Mouse (Mus musculus) neural tube, embryonic 12.5 days (tissue): ENCODE measurements around the gene Magix. TPM values are rescaled to one million over a fixed set of nuclear protein-coding genes. Genes with fewer than 3 reads are reported as not detected.

ENCODE experiments used
- ATAC-seq: fragments of 200-750 bp; cut with Nextera tagmentation; 2 replicates; pipeline ENCODE4 v1.8.0; 2017; ENCODE audit warnings: low read depth, mild to moderate bottlenecking, moderate TSS enrichment, moderate library complexity; ENCODE audit not compliant: low FRiP score
- H3K27ac ChIP-seq: fragments of 300-500 bp; sonication (generic); 2 replicates; pipeline ENCODE4 v1.5.1; 2016
- H3K27me3 ChIP-seq: fragments of 300-500 bp; sonication (generic); replicated peaks from 2 replicates; pipeline ENCODE4 v1.6.1; 2016; ENCODE audit warnings: mild to moderate bottlenecking
- H3K36me3 ChIP-seq: fragments of 300-500 bp; sonication (generic); 2 replicates; pipeline ENCODE4 v1.6.1; 2016; ENCODE audit warnings: mild to moderate bottlenecking
- H3K4me1 ChIP-seq: fragments of 300-500 bp; sonication (generic); 2 replicates; pipeline ENCODE4 v1.6.1; 2016
- H3K4me2 ChIP-seq: fragments of 300-500 bp; sonication (generic); replicated peaks from 2 replicates; pipeline ENCODE4 v1.6.1; 2016; ENCODE audit warnings: mild to moderate bottlenecking
- H3K4me3 ChIP-seq: fragments of 300-500 bp; sonication (generic); 2 replicates; pipeline ENCODE4 v1.5.1; 2016
- H3K9ac ChIP-seq: fragments of 300-500 bp; sonication (generic); 2 replicates; pipeline ENCODE4 v1.6.1; 2016; ENCODE audit warnings: mild to moderate bottlenecking
- H3K9me3 ChIP-seq: fragments of 300-500 bp; sonication (generic); 2 replicates; pipeline ENCODE4 v1.6.1; 2016; ENCODE audit warnings: mild to moderate bottlenecking
- WGBS: fragments of 180-500 bp; shearing (Covaris S2); methylation state at CpG from one replicate; pipeline ENCODE4 v1.1.7; 2016; 5-methylcytosine and 5-hydroxymethylcytosine counted together
- polyA plus RNA-seq: library from polyadenylated mRNA; unstranded; fragments of >200 nt; fragmentation: Nextera tagmentation; extraction: Ambion mirVana; gene quantifications from 2 replicates; pipeline ENCODE4 v1.2.1, GENCODE M21; 2016

Gene Magix
- polyA plus RNA-seq, 1 experiment from 2014 or later, result not detected

GRCm38 (mm10) chrX:7640785-7641184 is 40.3 kb downstream of the Magix start:
- Histone ChIP-seq H3K4me2 (peak overlapping the region; percentile 55), H3K9me3 (no peaks in the 10 kb centered on the region), H3K4me1 (0 out of 2 replicates have a peak, but pooled peaks cover 5% of the 10 kb centered on the region), H3K9ac (0 out of 2 replicates have a peak overlapping the region, but pooled peaks have one; percentile 13), H3K27ac (no peak overlapping the region), H3K36me3 (no peaks in the 10 kb centered on the region), H3K4me3 (no peak overlapping the region), H3K27me3 (no peaks in the 10 kb centered on the region)
- no peak for ATAC-seq
- WGBS, result 33% methylated on average over 12 of the region's 12 CpGs

- H3K27ac ChIP-seq, result no peak overlapping the region
- no peaks in the 10 kb centered on the region for H3K9me3 ChIP-seq
- H3K36me3 ChIP-seq, result no peaks in the 10 kb centered on the region
- peak; percentile 54 for ATAC-seq
- no peaks in the 10 kb centered on the region for H3K27me3 ChIP-seq
- H3K9ac ChIP-seq, result peak overlapping the region; percentile 55
- H3K4me1 ChIP-seq, result 0 out of 2 replicates have a peak, but pooled peaks cover 5% of the 10 kb centered on the region
- H3K4me3 ChIP-seq, result peak overlapping the region; percentile 49
- WGBS, result 24% methylated on average over 13 of the region's 13 CpGs
- peak overlapping the region; percentile 55 for H3K4me2 ChIP-seq
Measured at GRCm38 (mm10) chrX:7639536-7640325, 41.3 kb downstream of the Magix start.

GRCm38 (mm10) chrX:7638401-7639091 is 42.5 kb downstream of the Magix start, which contains the start of gene Syp:
Syp (plus strand) TSS chrX:7638471.
- Histone ChIP-seq H3K9ac (peak within 1 kb of the TSS; percentile 55), H3K4me2 (peak within 1 kb of the TSS; percentile 55), H3K36me3 (no peaks in the 10 kb centered on the region), H3K4me1 (0 out of 2 replicates have a peak, but pooled peaks cover 5% of the 10 kb centered on the region), H3K4me3 (peak within 1 kb of the TSS; percentile 49), H3K9me3 (no peaks in the 10 kb centered on the region), H3K27me3 (no peaks in the 10 kb centered on the region), H3K27ac (no peak within 1 kb of the TSS)
- peak; percentile 83 for ATAC-seq
- WGBS, result 16% methylated on average over 42 of the region's 42 CpGs

GRCm38 (mm10) chrX:7635101-7635500 is 46.0 kb downstream of the Magix start:
- Histone ChIP-seq H3K9ac (no peak overlapping the region), H3K27ac (no peak overlapping the region), H3K4me2 (no peak overlapping the region), H3K9me3 (no peaks in the 10 kb centered on the region), H3K4me3 (no peak overlapping the region), H3K4me1 (no peaks in the 10 kb centered on the region), H3K36me3 (no peaks in the 10 kb centered on the region), H3K27me3 (no peaks in the 10 kb centered on the region)
- 80% methylated on average over 3 of the region's 3 CpGs for WGBS
- no peak for ATAC-seq

- no peaks in the 10 kb centered on the region for H3K36me3 ChIP-seq
- 91% methylated on average over 6 of the region's 6 CpGs for WGBS
- no peak overlapping the region for H3K9ac ChIP-seq
- no peak overlapping the region for H3K27ac ChIP-seq
- H3K4me2 ChIP-seq, result no peak overlapping the region
- H3K4me3 ChIP-seq, result no peak overlapping the region
- ATAC-seq, result no peak
- H3K4me1 ChIP-seq, result no peaks in the 10 kb centered on the region
- H3K9me3 ChIP-seq, result no peaks in the 10 kb centered on the region
- H3K27me3 ChIP-seq, result no peaks in the 10 kb centered on the region
Measured at GRCm38 (mm10) chrX:7632560-7632959, 48.5 kb downstream of the Magix start.

Other genes starting within 250 kb of the Magix start
- 0.06 and 0.09 TPM in 2 replicates for gene Foxp3, start 107.6 kb downstream of the Magix start, polyA plus RNA-seq
- gene Ppp1r3f, start 107.0 kb downstream of the Magix start, polyA plus RNA-seq, result 4.6 and 5.3 TPM in 2 replicates
- 30.2 and 30.6 TPM in 2 replicates for gene Ccdc22, start 75.7 kb downstream of the Magix start, polyA plus RNA-seq
- gene Cacna1f, start 74.2 kb downstream of the Magix start, polyA plus RNA-seq, result 0.47 TPM in 1 of 2 replicates, not detected in the other
- 62.2 and 71.0 TPM in 2 replicates for gene Syp, start 42.8 kb downstream of the Magix start, polyA plus RNA-seq
- 2.4 and 3.0 TPM in 2 replicates for gene Prickle3, start 24.0 kb downstream of the Magix start, polyA plus RNA-seq
- 31.2 and 34.6 TPM in 2 replicates for gene Plp2, start 9.9 kb downstream of the Magix start, polyA plus RNA-seq
- gene Gpkow, start 15.9 kb upstream of the Magix start, polyA plus RNA-seq, result 44.1 and 46.6 TPM in 2 replicates
- 26.2 and 27.8 TPM in 2 replicates for gene Wdr45, start 33.1 kb upstream of the Magix start, polyA plus RNA-seq
- gene Gm45208, start 41.0 kb upstream of the Magix start, polyA plus RNA-seq, result not detected in 2 replicates
- gene Praf2, start 47.2 kb upstream of the Magix start, polyA plus RNA-seq, result 89.2 and 93.6 TPM in 2 replicates
- gene Ccdc120, start 69.7 kb upstream of the Magix start, polyA plus RNA-seq, result 34.8 and 38.7 TPM in 2 replicates
- 32.9 and 35.5 TPM in 2 replicates for gene Tfe3, start 81.3 kb upstream of the Magix start, polyA plus RNA-seq
- gene Gripap1, start 108.5 kb upstream of the Magix start, polyA plus RNA-seq, result 73.3 and 81.4 TPM in 2 replicates
- gene Kcnd1, start 141.0 kb upstream of the Magix start, polyA plus RNA-seq, result 1.5 and 2.3 TPM in 2 replicates
- 68.6 and 72.3 TPM in 2 replicates for gene Otud5, start 160.1 kb upstream of the Magix start, polyA plus RNA-seq
- 9.3 and 12.8 TPM in 2 replicates for gene Pim2, start 197.0 kb upstream of the Magix start, polyA plus RNA-seq
- 35.4 and 36.5 TPM in 2 replicates for gene Slc35a2, start 202.8 kb upstream of the Magix start, polyA plus RNA-seq
- gene Pqbp1, start 218.0 kb upstream of the Magix start, polyA plus RNA-seq, result 179 and 180 TPM in 2 replicates
- gene Timm17b, start 218.1 kb upstream of the Magix start, polyA plus RNA-seq, result 143 and 147 TPM in 2 replicates
- not detected in 2 replicates for gene Gm10491, start 226.6 kb upstream of the Magix start, polyA plus RNA-seq
- not detected in 2 replicates for gene Gm10490, start 228.3 kb upstream of the Magix start, polyA plus RNA-seq
- gene Pcsk1n, start 238.6 kb upstream of the Magix start, polyA plus RNA-seq, result 137 and 142 TPM in 2 replicates
- gene Eras, start 247.4 kb upstream of the Magix start, polyA plus RNA-seq, result not detected in 2 replicates